Mouse (Mus musculus): ENCODE measurements around the gene Arl4a. TPM values are rescaled to one million over a fixed set of nuclear protein-coding genes. Genes with fewer than 3 reads are reported as not detected.

Gene Arl4a
- polyA plus RNA-seq, 1 experiment from 2014 or later: 65.0 TPM

Other genes starting within 250 kb of the Arl4a start
- not detected in 2 replicates for gene Scin, start 96.2 kb upstream of the Arl4a start, polyA plus RNA-seq (2015; fragmentation: Nextera tagmentation; extraction: Ambion mirVana)
- gene Lsmem1, start 161.5 kb upstream of the Arl4a start, polyA plus RNA-seq (2015; fragmentation: Nextera tagmentation; extraction: Ambion mirVana): not detected in 2 replicates
- 183 and 186 TPM in 2 replicates for gene Ifrd1, start 210.5 kb upstream of the Arl4a start, polyA plus RNA-seq (2015; fragmentation: Nextera tagmentation; extraction: Ambion mirVana)